Mouse (Mus musculus): ENCODE results near the gene Abhd17b. TPM values are rescaled to one million over a fixed set of nuclear protein-coding genes. Genes with fewer than 3 reads are reported as not detected.
"Not testable (repeated sequence)": the region's sequence is repeated elsewhere in the genome, so short reads cannot be mapped to it uniquely, and the experiment has no call there.

Gene Abhd17b
- polyA plus RNA-seq, 1 experiment from 2014 or later: 38.3 TPM

DNA sequence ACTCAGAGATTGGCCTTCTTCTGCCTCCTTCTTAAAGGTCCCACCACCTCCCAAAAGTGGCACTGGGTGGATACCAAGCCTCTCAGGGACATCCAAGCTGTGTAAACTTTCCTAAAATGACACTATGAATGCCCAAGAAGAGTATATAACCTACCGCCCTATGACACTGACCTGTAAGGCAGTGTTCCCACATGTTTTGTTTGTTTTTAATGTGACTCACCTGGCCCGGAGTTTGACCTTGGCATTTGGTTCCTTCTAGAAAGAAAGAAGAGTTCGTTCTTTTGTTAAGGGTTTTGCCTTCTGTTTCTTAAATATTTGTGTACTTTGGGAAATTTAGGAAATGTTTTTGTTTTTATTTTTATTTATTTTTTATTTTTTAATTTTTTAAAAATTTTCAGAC lies 66.2 kb downstream of the Abhd17b start:
- no peak for DNase-seq
- H3K27ac ChIP-seq (ENCODE audit: low read depth): no peak overlapping the region
- TF ChIP-seq CTCF (IDR thresholded peaks at IDR 0.05; ENCODE audit: low read depth): no peak

DNA sequence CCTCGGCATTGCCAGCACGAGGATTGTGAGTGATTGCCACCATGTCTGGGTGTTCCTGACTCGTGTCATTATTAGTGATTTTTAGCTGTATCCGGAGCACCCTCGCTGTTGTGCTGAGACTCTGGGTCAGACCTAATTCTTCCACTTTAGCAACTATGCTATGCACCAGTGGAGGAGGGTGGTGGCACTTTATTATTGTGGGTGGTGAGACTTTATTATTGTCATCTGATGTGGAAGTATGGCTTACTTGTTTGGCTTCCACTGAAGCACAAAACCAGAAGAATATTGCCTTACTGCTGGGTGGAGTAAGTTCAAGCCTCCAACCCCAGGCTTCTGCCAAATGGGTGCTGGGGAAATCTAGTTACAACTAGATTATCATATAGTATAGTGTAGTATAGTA lies 68.0 kb downstream of the Abhd17b start:
- H3K4me2 ChIP-seq: no peak overlapping the region
- WGBS: 85% methylated on average over 5 of the region's 5 CpGs
- DNase-seq: no peak
- H3K9me3 ChIP-seq (ENCODE audit: low read depth, low read length): no peaks in the 10 kb centered on the region
- no peak for ATAC-seq (ENCODE audit: insufficient read depth)
- H3K4me1 ChIP-seq (ENCODE audit: insufficient read depth): no peaks in the 10 kb centered on the region
- H3K36me3 ChIP-seq (ENCODE audit: insufficient read depth): no peaks in the 10 kb centered on the region
- H3K27ac ChIP-seq (ENCODE audit: low read depth): no peak overlapping the region
- TF ChIP-seq CTCF (IDR thresholded peaks at IDR 0.05; ENCODE audit: low read depth): no peak
- H3K27me3 ChIP-seq (ENCODE audit: insufficient read depth, low read length): no peaks in the 10 kb centered on the region
- no peak overlapping the region for H3K9ac ChIP-seq
- no peak overlapping the region for H3K4me3 ChIP-seq (ENCODE audit: low read depth, low read length)

More for the DNA sequence above, 66.2 kb downstream of the Abhd17b start:
- H3K9ac ChIP-seq: no peak overlapping the region
- no peak for ATAC-seq (ENCODE audit: insufficient read depth)
- H3K36me3 ChIP-seq (ENCODE audit: insufficient read depth): no peaks in the 10 kb centered on the region
- H3K4me2 ChIP-seq: no peak overlapping the region
- H3K9me3 ChIP-seq (ENCODE audit: low read depth, low read length): no peaks in the 10 kb centered on the region
- no peaks in the 10 kb centered on the region for H3K27me3 ChIP-seq (ENCODE audit: insufficient read depth, low read length)
- no peaks in the 10 kb centered on the region for H3K4me1 ChIP-seq (ENCODE audit: insufficient read depth)
- no peak overlapping the region for H3K4me3 ChIP-seq (ENCODE audit: low read depth, low read length)
- 74% methylated on average over 3 of the region's 3 CpGs for WGBS

- not testable (repeated sequence) for H3K4me2 ChIP-seq; DNase-seq; H3K27ac ChIP-seq (ENCODE audit: low read depth); H3K9ac ChIP-seq; ATAC-seq (ENCODE audit: insufficient read depth); H3K27me3 ChIP-seq (ENCODE audit: insufficient read depth, low read length); H3K4me1 ChIP-seq (ENCODE audit: insufficient read depth); H3K4me3 ChIP-seq (ENCODE audit: low read depth, low read length); H3K9me3 ChIP-seq (ENCODE audit: low read depth, low read length); H3K36me3 ChIP-seq (ENCODE audit: insufficient read depth)
- WGBS: 96% methylated on average over 20 of the region's 20 CpGs
These were observed 70.3 kb downstream of the Abhd17b start for GRCm38 (mm10) chr19:21723280-21723679.

DNA sequence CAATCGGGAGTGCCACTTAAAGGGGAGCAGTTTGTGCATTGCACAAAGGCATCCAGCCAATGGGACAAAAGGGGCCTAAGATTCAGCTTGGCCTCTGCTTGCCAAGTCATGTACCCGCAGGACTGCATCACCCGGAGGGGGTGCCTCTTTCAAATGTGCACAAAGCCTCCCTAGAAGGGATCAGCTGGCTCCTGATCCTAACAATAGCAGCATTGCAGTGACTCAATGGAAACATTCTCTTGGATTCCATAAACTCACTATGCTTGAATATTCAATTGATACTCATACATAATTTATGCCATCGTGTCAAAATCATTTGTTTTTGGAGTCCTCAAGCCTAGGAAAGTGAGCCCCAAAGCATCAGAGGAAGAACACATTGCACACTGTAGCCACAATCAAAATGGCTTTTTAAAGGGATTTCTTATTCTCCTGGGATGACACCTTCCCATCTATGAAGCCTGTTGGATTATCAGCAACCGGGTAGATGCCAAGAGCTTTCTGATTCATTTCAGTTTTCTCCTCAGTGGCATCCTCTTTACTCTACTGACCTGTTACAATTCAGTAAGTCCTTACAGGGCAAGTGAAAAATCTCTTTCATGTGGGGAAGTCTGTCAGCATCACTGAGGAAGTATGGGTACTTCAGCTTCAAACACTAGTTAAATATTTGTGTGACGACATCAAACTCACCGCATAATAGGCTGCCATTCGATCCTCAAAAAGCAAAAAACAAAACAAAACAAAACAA lies 71.1 kb downstream of the Abhd17b start:
- Histone ChIP-seq H3K4me1 (ENCODE audit: insufficient read depth) (no peaks in the 10 kb centered on the region), H3K4me2 (no peak overlapping the region), H3K9me3 (ENCODE audit: low read depth, low read length) (no peaks in the 10 kb centered on the region), H3K9ac (no peak overlapping the region), H3K4me3 (ENCODE audit: low read depth, low read length) (no peak overlapping the region), H3K27ac (ENCODE audit: low read depth) (no peak overlapping the region), H3K36me3 (ENCODE audit: insufficient read depth) (no peaks in the 10 kb centered on the region), H3K27me3 (ENCODE audit: insufficient read depth, low read length) (no peaks in the 10 kb centered on the region)
- no peak for TF ChIP-seq CTCF (IDR thresholded peaks at IDR 0.05; ENCODE audit: low read depth)
- 79% methylated on average over 8 of the region's 8 CpGs for WGBS
- DNase-seq (no peak), ATAC-seq (ENCODE audit: insufficient read depth) (no peak)

- no peak for TF ChIP-seq CTCF (IDR thresholded peaks at IDR 0.05; ENCODE audit: low read depth)
- H3K4me3 ChIP-seq (ENCODE audit: low read depth, low read length): no peak overlapping the region
- no peak overlapping the region for H3K9ac ChIP-seq
- H3K36me3 ChIP-seq (ENCODE audit: insufficient read depth): no peaks in the 10 kb centered on the region
- H3K4me1 ChIP-seq (ENCODE audit: insufficient read depth): no peaks in the 10 kb centered on the region
- no peak overlapping the region for H3K27ac ChIP-seq (ENCODE audit: low read depth)
- DNase-seq (no peak), ATAC-seq (ENCODE audit: insufficient read depth) (no peak)
- no peaks in the 10 kb centered on the region for H3K9me3 ChIP-seq (ENCODE audit: low read depth, low read length)
- no peaks in the 10 kb centered on the region for H3K27me3 ChIP-seq (ENCODE audit: insufficient read depth, low read length)
- no peak overlapping the region for H3K4me2 ChIP-seq
- 83% methylated on average over 1 of the region's 1 CpGs for WGBS
These were observed 72.2 kb downstream of the Abhd17b start for GRCm38 (mm10) chr19:21725168-21725567.

GRCm38 (mm10) chr19:21727081-21727480 lies 74.1 kb downstream of the Abhd17b start:
- no peaks in the 10 kb centered on the region for H3K27me3 ChIP-seq (ENCODE audit: insufficient read depth, low read length)
- H3K4me3 ChIP-seq (ENCODE audit: low read depth, low read length): no peak overlapping the region
- DNase-seq (no peak), ATAC-seq (ENCODE audit: insufficient read depth) (no peak)
- no peak overlapping the region for H3K4me2 ChIP-seq
- H3K36me3 ChIP-seq (ENCODE audit: insufficient read depth): no peaks in the 10 kb centered on the region
- H3K9ac ChIP-seq: no peak overlapping the region
- H3K27ac ChIP-seq (ENCODE audit: low read depth): no peak overlapping the region
- H3K9me3 ChIP-seq (ENCODE audit: low read depth, low read length): no peaks in the 10 kb centered on the region
- no peaks in the 10 kb centered on the region for H3K4me1 ChIP-seq (ENCODE audit: insufficient read depth)
- 31% methylated on average over 2 of the region's 2 CpGs for WGBS
- TF ChIP-seq CTCF (IDR thresholded peaks at IDR 0.05; ENCODE audit: low read depth): no peak

DNA sequence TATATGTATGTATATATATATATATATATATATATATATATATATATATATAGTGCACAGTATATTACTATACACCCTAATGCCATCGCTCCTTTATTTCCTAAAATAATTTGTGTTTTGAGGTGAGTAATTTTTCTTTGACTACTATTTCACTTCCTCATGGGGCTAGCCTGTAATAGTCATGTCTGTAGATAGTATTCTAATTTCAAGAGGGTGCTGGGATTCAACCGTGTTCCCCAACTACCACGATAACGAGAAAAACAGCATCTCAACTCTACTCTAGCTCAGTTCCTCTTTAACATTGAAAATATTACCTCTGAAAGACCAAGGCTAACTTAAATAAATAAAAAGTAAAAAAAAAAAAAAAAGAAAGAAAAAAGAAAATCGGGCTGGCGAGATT lies 75.4 kb downstream of the Abhd17b start:
- no peaks in the 10 kb centered on the region for H3K36me3 ChIP-seq (ENCODE audit: insufficient read depth)
- no peak for DNase-seq
- H3K4me1 ChIP-seq (ENCODE audit: insufficient read depth): no peaks in the 10 kb centered on the region
- no peak overlapping the region for H3K4me2 ChIP-seq
- no peak for ATAC-seq (ENCODE audit: insufficient read depth)
- H3K27me3 ChIP-seq (ENCODE audit: insufficient read depth, low read length): no peaks in the 10 kb centered on the region
- no peak overlapping the region for H3K4me3 ChIP-seq (ENCODE audit: low read depth, low read length)
- H3K9me3 ChIP-seq (ENCODE audit: low read depth, low read length): no peaks in the 10 kb centered on the region
- TF ChIP-seq CTCF (IDR thresholded peaks at IDR 0.05; ENCODE audit: low read depth): no peak
- 87% methylated on average over 6 of the region's 6 CpGs for WGBS
- H3K9ac ChIP-seq: no peak overlapping the region
- H3K27ac ChIP-seq (ENCODE audit: low read depth): no peak overlapping the region

All from lung, embryonic 14.5 days (tissue).